Mouse (Mus musculus): ENCODE results near the gene Fam168a.
"Not testable (repeated sequence)": the region's sequence is repeated elsewhere in the genome, so short reads cannot be mapped to it uniquely, and the experiment has no call there.

Gene Fam168a

DNA sequence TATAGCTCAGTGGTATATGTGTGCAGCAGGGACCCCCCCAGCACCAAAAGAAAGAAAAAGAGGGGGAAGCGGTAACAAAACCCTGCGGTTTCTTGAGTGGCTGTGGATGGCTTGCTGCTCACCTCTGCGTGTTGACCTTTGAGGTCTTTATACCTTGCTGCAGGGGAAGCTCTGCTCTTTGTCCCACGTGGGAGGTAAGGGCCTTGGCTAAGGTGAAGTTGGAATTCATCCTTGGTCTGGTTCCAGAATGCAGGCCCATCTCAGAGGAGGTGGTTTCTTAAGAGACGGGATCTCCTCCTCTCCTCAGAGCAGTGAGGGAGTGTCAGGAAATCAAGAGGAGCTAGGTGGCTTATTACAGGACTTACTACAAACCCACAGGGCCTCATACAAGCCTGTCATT, 135.7 kb downstream of the Fam168a start:
- no peak for DNase-seq (ENCODE audit: low spot score)

DNA sequence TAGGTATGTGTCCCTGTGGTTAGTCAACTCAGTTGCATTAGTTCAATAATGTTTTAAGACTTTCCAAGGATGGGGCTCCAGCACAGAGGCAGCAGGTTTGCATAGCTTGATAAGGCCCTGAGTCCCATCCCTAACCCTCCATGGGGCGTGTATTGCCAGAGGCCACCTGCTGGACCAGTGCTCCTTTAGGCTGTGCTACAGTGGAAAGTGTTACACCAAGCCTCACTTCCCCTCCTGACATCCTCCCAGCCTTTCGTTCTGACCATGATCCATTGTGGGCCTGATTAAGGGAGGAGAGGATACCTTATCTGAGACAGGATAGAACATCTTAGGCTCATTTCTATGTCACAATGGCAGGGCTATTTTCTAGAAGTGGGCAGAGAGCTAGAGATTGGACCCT, 137.4 kb downstream of the Fam168a start:
- DNase-seq (ENCODE audit: low spot score), result peak; percentile 66

DNA sequence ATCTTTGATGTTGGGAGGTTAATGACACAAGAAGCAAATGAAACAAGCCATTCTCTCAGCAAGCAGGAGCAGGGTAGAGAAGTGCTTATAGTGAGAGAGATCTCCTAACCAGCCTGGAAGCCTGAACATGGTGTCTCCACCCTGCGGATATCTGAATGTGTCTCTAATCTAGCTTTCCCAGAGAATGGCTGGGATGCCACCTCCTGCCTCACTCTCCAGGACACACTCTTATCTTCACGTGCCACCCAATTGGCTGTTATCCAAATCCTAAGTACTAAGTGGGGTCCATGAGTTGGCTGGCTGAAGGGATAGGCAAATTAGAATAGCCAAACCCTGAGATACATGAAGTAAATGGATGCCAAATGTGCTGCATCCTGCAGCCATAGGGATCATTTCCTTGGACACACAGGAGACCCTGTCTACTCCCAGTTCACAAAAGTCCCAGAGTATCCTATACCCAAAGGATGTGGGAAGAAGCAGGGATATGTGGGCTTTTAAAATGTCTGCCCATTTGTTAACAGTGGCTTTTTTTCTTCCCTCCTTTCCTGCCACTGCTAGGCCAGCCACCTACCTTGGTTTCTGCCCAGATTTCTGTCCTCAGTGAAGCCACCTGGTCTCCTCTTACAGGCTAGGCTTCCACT, 138.1 kb downstream of the Fam168a start:
- DNase-seq (ENCODE audit: low spot score), result peak; percentile 97

DNA sequence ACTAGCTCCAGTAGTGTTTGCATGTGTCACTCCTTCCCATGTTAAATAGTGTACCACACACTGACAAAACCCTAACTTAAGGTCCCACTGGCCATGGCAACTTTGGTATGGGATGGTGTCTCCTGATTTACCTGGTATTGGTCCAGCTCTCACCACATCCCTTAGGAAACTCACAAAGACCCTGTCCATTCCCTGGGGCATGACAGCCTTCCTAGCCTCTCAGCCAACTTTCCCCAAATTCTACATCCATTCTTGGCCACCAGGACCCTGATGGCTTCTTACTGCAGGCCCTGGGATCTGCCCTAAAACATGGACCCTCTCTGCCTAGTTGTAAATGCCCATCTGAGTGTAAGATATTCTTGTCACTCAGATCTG, 138.6 kb downstream of the Fam168a start:
- no peak for DNase-seq (ENCODE audit: low spot score)

DNA sequence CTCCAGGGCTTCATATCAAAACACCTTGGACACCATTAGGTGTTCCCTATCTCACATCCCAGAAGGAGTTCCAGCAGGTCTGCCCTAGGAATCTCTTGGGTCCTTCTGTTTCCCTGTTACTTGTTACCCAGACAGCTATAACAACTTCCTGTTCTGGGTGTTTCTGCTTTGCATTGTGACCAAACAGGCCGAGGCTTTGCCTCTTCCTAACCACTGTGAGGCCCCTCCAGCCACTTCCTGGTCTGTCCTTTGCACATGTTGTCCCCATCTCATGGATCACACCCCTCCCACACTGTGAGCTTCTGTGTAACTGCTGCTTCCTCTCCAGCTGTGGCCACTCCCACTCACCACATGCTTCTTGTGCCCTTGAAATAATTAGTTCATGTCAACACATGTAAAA, 139.0 kb downstream of the Fam168a start:
- no peak for DNase-seq (ENCODE audit: low spot score)

DNA sequence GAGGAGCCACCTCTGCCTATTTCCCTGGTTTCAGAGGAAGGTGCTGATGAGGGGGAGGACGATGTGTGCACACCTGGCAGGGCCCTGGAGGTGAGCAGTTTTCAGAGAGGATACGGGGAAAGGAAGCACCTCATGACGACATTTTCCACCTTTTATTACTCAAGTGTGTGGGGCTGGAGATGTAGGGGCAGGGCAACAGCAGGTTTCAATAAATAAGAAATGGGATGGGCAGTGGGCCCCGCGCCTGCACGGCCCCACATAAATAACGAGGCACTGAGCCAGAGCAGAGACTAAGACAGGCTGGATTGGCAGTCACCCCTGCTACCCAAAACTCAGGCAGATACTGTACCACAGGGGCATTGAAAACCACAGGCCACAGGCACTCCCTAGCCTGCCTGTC, 139.6 kb downstream of the Fam168a start:
- not testable (repeated sequence) for DNase-seq (ENCODE audit: low spot score)

DNA sequence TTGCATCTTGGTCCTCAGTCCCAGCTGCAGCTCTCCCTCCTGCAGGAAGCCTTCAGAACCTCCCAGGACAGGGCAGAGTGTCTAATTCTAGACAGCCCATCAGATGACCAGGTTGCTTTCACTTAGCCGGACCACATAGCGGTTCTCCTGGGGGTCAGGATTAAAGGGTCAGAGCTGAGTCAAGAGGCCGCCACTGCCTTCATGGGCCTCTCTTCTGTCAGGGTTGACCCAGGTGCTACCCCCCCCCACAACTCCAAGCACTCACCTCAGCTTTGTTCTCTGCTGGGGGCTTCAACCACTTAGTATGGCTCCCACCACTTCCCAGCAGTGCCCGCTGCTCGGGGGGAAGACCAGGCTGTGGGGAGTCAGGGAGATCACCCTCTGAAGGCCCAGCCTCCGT, 140.7 kb downstream of the Fam168a start:
- DNase-seq (ENCODE audit: low spot score), result no peak

DNA sequence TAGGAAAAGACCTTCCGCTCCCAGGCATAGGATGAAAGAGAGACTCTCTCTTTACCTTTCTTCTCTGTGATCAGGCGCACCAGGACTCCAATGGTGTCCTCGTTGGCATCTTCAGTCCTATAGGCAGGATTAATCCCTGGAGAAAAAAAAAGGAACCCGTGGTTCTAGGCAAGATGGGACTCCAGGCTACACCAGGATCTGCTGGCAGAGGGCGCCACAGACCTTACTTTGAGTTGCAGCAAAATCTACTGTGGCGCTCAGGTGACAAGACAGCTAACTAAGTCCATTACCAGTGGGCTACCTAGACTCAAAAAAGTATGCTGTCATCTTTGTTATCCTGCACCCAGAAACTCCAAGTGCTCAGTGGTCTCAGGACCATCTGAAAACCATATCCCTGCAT, 142.3 kb downstream of the Fam168a start:
- DNase-seq (ENCODE audit: low spot score), result no peak

DNA sequence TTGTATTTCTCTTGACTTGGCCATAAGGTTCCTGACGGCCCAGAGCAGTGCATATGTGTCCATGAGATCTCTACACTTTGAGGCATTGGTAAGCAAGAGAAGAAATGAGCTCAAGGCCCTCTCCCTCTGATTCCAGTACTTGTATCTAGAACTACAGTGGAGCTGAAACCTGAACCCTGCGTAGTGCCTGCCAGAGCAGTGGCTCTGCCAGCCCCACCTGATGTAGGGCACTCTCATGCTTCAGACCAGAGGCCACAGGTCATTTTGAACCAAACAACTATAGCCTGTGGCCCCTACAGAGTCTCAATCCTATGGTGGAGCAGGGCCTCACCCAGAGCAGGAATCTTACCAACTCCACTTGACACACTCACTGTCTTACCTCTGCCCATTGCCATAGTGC, 143.1 kb downstream of the Fam168a start:
- no peak for DNase-seq (ENCODE audit: low spot score)

DNA sequence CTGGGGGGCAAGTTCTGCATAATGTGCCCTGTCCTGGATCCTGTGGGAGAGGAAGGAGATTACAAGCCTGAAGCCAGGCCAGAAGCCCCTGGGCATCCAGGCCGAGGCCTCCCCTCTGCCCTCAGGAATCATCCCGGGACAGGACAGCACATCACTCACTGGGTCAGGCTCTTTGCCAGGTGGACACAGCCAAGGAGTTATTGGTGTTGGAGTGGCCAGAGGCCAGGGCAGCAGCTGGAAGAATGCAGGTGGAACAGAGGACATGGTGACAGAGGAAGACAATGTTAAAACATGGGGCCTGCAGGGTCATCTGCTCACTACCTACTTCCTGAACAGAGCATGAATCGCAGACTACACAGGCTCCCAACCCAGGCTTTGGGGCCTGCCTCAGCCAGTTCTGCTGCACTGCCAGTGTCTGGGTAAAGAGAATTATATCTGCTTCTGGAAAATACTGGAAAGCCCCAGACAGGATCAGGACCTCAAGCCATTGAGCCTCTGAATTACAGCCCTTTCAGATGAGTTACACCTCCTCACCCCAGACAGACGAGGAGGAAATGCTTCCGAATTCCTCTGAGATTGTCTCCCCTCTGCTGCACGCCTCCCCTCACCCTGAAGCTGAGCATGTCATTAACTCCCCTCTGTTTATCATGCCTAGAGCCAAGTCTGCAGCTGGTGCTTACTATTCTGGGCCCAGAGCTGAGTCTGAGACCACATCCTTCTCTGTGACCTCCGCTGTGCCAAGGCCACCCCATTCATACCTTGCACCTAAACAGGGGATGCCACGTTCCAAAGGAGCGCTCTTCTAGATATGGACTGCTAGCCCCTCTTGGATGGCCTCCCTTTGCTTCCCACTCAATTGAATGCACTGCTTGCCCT, 145.3 kb downstream of the Fam168a start:
- no peak for DNase-seq (ENCODE audit: low spot score)

DNA sequence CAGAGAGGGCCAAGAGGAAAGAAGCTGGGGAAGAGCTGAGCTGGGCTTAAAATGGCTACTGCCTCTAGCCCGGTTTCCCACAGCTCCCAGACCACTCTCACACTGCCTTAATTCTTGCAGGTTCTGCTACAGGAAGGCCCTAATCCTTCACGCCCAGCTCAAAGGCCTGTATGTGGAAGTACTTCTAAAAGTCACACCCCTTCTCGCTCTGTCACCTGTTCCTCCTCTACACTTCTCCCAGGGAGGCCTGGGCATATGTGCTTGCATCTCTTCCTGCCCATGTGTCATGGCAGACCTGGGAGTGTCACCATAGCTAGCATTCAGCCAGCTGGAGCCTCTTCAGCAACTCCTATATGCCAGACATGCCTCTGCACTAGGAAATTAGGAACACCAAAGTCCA, 147.0 kb downstream of the Fam168a start:
- no peak for DNase-seq (ENCODE audit: low spot score)

DNA sequence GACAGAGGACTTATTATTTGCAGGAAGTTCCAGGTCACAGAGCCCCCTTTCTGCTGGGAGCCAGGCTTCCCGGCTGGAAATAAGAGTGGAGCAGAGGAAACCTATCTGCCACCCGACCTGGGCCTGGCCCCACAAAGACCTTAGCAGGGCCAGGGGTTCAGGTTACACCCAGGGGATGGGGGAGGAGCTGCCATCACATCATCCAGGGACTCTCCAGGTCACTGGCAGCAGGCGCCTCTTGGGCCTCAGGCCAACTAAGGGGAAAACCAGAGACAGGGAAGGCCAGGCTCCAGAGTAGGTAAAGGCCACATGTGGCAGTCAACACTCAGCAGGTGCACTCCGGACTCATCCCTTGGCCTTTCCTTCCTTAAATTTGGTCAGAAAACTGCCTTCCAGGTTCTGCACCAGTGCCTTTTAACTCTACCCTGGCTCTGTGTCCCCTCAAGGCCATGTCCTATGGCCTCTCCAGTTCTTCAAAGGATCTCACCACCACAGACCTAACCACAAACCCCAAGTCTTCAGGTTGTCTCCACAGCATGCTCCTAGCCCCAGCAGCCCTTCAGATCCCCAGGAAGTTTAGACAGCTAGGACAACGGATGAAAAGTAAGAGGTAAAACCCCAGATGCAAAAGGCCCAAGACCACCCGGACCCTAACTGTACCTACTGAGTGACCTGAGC, 147.8 kb downstream of the Fam168a start:
- DNase-seq (ENCODE audit: low spot score), result no peak

DNA sequence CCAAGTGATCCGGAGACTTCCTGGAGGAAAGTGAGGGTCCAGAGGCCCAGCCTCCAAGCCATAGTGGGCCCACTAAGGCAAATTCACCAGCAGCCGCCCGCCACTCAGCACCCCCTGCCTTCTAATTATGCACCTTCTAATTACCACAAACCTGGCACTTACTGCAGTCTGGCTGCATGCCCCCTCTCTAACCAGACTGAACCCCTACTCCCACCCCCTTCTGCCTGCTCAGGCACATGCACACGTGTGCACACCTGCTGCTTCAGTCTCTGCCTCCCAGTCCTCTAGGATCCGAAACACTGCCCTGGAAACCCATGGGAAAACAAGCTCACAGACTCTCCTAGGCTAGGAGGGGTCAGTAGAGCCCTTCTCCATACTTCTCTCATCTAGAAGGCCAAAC, 148.4 kb downstream of the Fam168a start:
- no peak for DNase-seq (ENCODE audit: low spot score)

DNA sequence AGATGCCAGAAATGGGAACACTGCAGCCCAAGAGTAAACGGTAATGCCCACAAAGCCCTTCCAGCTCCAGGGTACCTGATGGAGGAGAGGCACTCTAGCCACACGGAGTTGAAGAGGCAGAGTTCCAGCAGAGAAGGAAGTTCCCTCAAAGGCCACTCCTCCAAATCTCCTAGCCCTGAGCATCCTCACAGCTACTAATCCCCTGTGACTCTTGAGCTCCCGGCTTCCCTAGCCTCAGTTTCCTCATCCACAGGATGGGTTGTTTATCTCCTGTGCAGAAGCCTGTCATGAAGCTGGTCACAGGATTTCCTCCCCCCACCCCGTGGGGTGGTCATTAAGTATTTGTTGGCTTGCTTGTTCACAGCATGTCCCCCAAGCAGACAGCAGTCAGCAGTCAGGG, 148.9 kb downstream of the Fam168a start:
- no peak for DNase-seq (ENCODE audit: low spot score)

DNA sequence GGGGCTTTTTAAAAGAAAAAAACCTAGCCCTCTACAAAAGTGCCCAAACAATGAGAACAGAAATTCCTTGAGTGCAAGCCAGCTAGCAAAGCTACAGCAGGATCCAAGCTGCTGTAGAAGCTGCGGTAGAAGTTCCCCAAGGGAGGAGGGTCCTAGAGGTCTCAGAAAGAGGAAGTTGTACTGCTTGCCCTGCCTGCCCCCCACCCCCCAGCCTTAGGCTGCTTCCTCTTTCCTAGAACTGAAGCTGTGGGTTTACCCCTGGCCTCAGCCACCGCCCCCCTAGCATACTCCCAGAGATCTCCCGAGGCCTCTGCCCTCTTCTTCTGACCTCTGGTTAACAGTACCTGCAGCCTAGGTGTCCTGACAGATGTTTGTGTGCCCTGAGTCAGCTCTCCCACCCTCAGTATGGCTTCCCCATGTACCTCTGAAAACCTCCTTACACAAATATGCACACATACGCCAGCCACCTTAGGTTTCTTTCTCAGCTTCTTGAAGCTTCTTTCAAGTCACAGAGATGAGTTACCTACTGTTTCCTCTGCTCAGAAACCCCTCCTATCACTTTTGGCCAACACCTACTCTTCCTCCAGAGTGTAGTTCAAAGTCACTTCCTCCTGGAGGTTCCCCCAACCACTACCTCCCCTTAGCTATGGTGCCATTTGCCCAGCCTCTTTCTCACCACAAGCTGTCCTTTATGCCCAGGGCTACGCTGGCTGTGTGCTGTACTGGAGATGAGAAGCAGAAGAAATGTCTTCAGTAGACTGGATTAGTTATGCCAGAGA, 149.5 kb downstream of the Fam168a start:
- no peak for DNase-seq (ENCODE audit: low spot score)

DNA sequence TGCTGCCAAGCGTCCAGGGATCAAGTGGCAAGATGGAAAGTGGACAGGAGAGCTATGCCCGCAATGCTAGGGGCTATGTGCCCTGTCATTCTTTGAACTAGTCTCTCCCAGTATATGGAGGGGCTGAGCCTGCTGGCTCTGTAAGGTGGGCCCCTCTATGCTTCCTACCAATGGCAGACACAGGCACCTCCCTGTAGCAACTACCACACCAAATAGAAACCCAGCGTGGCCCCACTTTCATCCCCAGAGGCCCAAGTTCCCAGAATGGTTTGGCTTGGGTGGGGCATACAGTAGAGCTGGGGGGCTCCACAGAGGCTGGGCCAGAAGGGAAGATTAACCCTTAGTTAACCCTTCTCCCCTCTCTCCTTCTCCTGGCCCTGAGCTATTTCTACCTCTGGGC, 154.0 kb downstream of the Fam168a start:
- DNase-seq (ENCODE audit: low spot score), result peak; percentile 66

DNA sequence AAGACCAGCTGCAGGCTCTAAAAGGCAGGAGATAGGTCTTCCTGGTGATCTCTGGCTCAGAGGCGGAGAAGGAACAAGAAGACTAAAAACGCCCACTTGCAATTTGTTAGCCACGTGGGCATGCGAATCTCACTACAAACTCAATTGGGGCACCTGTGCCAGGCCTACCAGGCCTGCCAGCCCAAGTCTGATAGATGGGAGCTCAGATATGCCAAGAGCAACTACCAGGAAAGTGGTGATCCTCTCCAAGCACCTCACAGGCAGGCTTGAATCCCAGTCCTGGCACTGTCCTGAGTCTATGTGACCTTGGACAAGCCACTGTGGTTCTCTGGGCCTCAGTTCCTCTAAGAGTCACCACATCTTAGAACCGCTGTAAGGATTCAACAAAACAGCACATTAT, 154.8 kb downstream of the Fam168a start:
- DNase-seq (ENCODE audit: low spot score), result no peak

DNA sequence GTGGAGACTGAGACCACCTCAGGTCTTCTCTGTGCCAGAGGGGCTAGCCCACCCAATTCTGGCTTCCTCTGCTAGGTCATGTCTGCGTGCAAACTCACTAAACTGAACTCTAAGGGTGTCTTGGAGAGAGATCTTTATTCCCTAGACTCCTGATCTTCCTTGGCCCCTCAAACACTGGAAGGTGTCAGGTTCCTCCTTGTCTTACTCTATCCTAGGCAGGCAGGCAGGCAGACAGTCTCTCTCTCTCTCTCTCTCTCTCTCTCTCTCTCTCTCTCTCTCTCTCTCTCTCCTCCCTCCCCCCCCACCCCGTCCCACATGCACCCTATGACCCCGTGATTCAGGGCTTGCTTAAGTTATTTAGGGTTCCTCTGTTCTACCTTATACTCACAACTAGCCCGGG, 155.9 kb downstream of the Fam168a start:
- DNase-seq (ENCODE audit: low spot score), result no peak

DNA sequence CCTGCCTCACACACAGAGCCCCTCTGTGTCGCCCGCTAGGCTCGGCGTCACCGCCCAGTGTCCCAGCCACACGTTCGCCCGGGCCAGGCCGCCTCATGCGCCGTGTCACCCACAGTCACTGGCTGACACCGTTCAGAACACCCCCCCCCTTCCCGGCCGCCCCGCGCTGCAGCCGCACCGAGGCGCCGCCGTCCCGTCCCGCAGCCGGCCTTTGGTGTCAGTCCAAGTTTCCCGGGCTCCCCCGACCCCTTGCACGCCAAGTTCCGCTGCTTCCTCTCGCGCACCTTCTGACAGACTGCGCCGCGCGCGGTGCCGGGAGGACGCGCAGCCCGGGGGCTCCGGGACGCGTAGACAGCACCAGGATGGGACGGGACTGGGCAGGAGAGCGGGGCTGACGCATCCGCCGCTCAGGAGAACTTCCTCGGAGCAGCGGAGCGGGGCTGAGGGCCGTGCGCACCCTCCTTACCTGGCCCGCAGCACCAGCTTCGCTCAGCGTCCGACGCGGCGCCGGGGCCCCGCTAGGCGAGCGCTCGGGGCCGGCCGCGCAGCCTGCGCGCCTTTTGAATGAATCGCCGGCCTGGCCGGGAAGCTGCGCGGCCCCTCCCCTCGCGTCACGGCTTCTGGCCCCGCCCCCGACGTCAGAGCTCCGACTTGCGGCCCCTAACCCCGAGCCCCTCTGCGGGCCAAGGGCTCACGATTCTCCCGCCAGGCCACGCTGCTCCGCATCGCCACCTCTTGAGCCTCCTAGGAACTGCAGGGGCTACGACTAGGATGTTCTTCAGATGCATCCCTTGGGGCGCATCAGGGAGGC, 156.6 kb downstream of the Fam168a start, which contains the start of gene Relt:
Relt (minus strand) TSS at position 619 of the 811 bp plus-strand sequence.
- peak; percentile 97 for DNase-seq (ENCODE audit: low spot score)

DNA sequence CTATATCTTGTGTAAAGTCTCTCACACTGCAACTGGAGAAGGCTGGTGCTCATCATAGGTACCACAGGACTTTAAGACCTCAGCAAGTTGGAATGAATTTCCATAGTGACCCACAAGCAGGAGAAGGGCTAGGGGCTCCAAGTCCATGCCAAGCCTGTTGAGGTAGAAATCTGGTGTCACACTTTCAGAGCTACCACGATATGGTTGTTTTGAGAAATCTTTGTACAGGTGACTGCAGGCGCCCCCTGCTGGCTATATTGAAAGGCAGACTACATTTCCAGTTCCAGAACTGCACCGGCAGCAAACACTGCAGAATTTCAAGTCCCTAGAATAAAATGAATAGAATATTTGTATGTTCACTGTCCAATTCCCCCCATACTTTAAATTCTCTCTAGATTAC, 160.2 kb downstream of the Fam168a start:
- DNase-seq (ENCODE audit: low spot score), result peak; percentile 80

DNA sequence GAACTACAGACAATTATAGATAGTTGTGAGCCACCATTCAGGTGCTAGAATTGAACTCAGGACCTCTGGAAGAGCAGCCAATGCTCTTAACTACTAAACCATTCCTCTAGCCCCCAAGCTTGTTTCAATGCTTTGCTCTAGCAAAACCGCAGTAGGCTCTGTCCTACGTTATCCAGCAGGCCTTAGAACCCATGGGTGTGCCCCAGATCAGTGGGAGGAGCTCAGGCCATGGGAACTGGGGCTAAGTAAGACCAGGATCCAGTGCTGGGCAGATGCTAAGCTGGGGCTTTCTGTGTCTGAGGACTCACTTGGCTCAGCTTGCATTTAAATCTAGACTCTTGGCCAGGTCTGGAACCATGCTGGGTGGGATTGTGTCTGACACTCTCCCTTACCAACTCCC, 161.1 kb downstream of the Fam168a start:
- no peak for DNase-seq (ENCODE audit: low spot score)

Measured in c-Kit-positive CD71-positive TER-119-positive erythroid progenitor cells, embryonic 14.5 days (primary cell).